Mouse (Mus musculus) liver, embryonic 13.5 days (tissue): ENCODE measurements around the gene Tbp. TPM values are rescaled to one million over a fixed set of nuclear protein-coding genes. Genes with fewer than 3 reads are reported as not detected.

ENCODE experiments used
- ATAC-seq: fragments of 200-750 bp; cut with Nextera tagmentation; 2 replicates; pipeline ENCODE4 v1.8.0; 2017; ENCODE audit warnings: low read depth, mild to moderate bottlenecking, moderate number of reproducible peaks, moderate library complexity
- DNase-seq: peaks from one replicate; pipeline ENCODE4 v3.0.0; 2022
- H3K27ac ChIP-seq: fragments of 300-500 bp; sonication (generic); 2 replicates; pipeline ENCODE4 v1.5.1; 2015; ENCODE audit warnings: moderate library complexity, mild to moderate bottlenecking, inconsistent platforms
- H3K27me3 ChIP-seq: fragments of 300-500 bp; sonication (generic); 2 replicates; pipeline ENCODE4 v1.6.1; 2015; ENCODE audit warnings: mild to moderate bottlenecking, inconsistent platforms
- H3K36me3 ChIP-seq: fragments of 300-500 bp; sonication (generic); 2 replicates; pipeline ENCODE4 v1.6.1; 2015; ENCODE audit warnings: mild to moderate bottlenecking, inconsistent platforms
- H3K4me1 ChIP-seq: fragments of 300-500 bp; sonication (generic); replicated peaks from 2 replicates; pipeline ENCODE4 v1.6.1; 2015; ENCODE audit warnings: inconsistent platforms
- H3K4me2 ChIP-seq: fragments of 300-500 bp; sonication (generic); 2 replicates; pipeline ENCODE4 v1.6.1; 2015; ENCODE audit warnings: inconsistent platforms, mild to moderate bottlenecking, moderate library complexity
- H3K4me3 ChIP-seq: fragments of 300-500 bp; sonication (generic); replicated peaks from 2 replicates; pipeline ENCODE4 v1.5.1; 2015; ENCODE audit warnings: mild to moderate bottlenecking, inconsistent platforms
- H3K9ac ChIP-seq: fragments of 300-500 bp; sonication (generic); 2 replicates; pipeline ENCODE4 v1.6.1; 2015; ENCODE audit warnings: mild to moderate bottlenecking, inconsistent platforms
- H3K9me3 ChIP-seq: fragments of 300-500 bp; sonication (generic); replicated peaks from 2 replicates; pipeline ENCODE4 v1.6.1; 2016; ENCODE audit warnings: inconsistent platforms
- WGBS: fragments of 180-500 bp; shearing (Covaris S2); methylation state at CpG from one replicate; pipeline ENCODE4 v1.1.7; 2015; ENCODE audit not compliant: insufficient replicate concordance; 5-methylcytosine and 5-hydroxymethylcytosine counted together
- polyA plus RNA-seq: library from polyadenylated mRNA; unstranded; fragments of >200 nt; fragmentation: Nextera tagmentation; extraction: Ambion mirVana; gene quantifications from 2 replicates; pipeline ENCODE4 v1.2.1, GENCODE M21; 2015

Gene Tbp
- polyA plus RNA-seq: 21.8 and 26.4 TPM in 2 replicates

GRCm38 (mm10) chr17:15499656-15500394 lies at the start of gene Tbp, which contains the start of gene Psmb1:
TSS of gene Tbp (plus strand) at chr17:15499888.
TSS of gene Psmb1 (minus strand) at chr17:15499751.
- peaks cover 45% of the 10 kb centered on the region for H3K4me1 ChIP-seq
- H3K4me3 ChIP-seq: peak within 1 kb of the TSS; percentile 94
- H3K9ac ChIP-seq: peak within 1 kb of the TSS; percentile 91
- H3K36me3 ChIP-seq: peaks cover 32% of the 10 kb centered on the region
- H3K27me3 ChIP-seq: no peaks in the 10 kb centered on the region
- DNase-seq (peak; percentile 93), ATAC-seq (peak; percentile 87)
- peak within 1 kb of the TSS; percentile 89 for H3K4me2 ChIP-seq
- WGBS: under 1% methylated on average over 63 of the region's 63 CpGs
- no peaks in the 10 kb centered on the region for H3K9me3 ChIP-seq
- peak within 1 kb of the TSS; percentile 77 for H3K27ac ChIP-seq

- Histone ChIP-seq H3K36me3 (no peaks in the 10 kb centered on the region), H3K4me2 (no peak overlapping the region), H3K27me3 (no peaks in the 10 kb centered on the region), H3K9ac (no peak overlapping the region), H3K9me3 (no peaks in the 10 kb centered on the region), H3K4me1 (no peaks in the 10 kb centered on the region), H3K4me3 (no peak overlapping the region), H3K27ac (no peak overlapping the region)
- no peak for DNase-seq
- no peak for ATAC-seq
- whole genome bisulfite sequencing: 59% methylated on average over 4 of the region's 4 CpGs
These were observed 44.5 kb upstream of the Tbp start for GRCm38 (mm10) chr17:15455203-15455602.

- Histone ChIP-seq H3K27me3 (no peaks in the 10 kb centered on the region), H3K4me2 (no peak overlapping the region), H3K4me3 (no peak overlapping the region), H3K9me3 (no peaks in the 10 kb centered on the region), H3K36me3 (no peaks in the 10 kb centered on the region), H3K4me1 (no peaks in the 10 kb centered on the region), H3K9ac (no peak overlapping the region), H3K27ac (no peak overlapping the region)
- WGBS: 53% methylated on average over 2 of the region's 2 CpGs
- no peak for ATAC-seq
- no peak for DNase-seq
These were observed 43.1 kb upstream of the Tbp start for GRCm38 (mm10) chr17:15456595-15456994.

GRCm38 (mm10) chr17:15459761-15460160 lies 39.9 kb upstream of the Tbp start:
- DNase-seq (no peak), ATAC-seq (no peak)
- Histone ChIP-seq H3K36me3 (no peaks in the 10 kb centered on the region), H3K4me2 (no peak overlapping the region), H3K27ac (no peak overlapping the region), H3K4me1 (peaks cover 8% of the 10 kb centered on the region; the same call in 1 of the 2 replicates), H3K9ac (no peak overlapping the region), H3K4me3 (no peak overlapping the region), H3K27me3 (no peaks in the 10 kb centered on the region), H3K9me3 (no peaks in the 10 kb centered on the region)
- WGBS: 74% methylated on average over 4 of the region's 4 CpGs

- no peaks in the 10 kb centered on the region for H3K9me3 ChIP-seq
- WGBS: 84% methylated on average over 6 of the region's 6 CpGs
- DNase-seq: no peak
- H3K36me3 ChIP-seq: peaks cover 3% of the 10 kb centered on the region
- peaks cover 8% of the 10 kb centered on the region; the same call in 1 of the 2 replicates for H3K4me1 ChIP-seq
- H3K9ac ChIP-seq: no peak overlapping the region
- H3K27ac ChIP-seq: no peak overlapping the region
- no peak overlapping the region for H3K4me3 ChIP-seq
- H3K4me2 ChIP-seq: no peak overlapping the region
- no peaks in the 10 kb centered on the region for H3K27me3 ChIP-seq
- ATAC-seq: no peak
These were observed 37.7 kb upstream of the Tbp start for GRCm38 (mm10) chr17:15461921-15462495.

GRCm38 (mm10) chr17:15467669-15468068 lies 32.0 kb upstream of the Tbp start:
- 17% methylated on average over 5 of the region's 5 CpGs for WGBS
- DNase-seq: peak; percentile 52
- peaks cover 43% of the 10 kb centered on the region for H3K36me3 ChIP-seq

GRCm38 (mm10) chr17:15472671-15473070 lies 27.0 kb upstream of the Tbp start:
- no peak overlapping the region for H3K27ac ChIP-seq
- no peaks in the 10 kb centered on the region for H3K27me3 ChIP-seq
- 79% methylated on average over 4 of the region's 4 CpGs for WGBS
- no peak overlapping the region for H3K4me2 ChIP-seq
- no peak overlapping the region for H3K9ac ChIP-seq
- no peak for ATAC-seq
- no peak overlapping the region for H3K4me3 ChIP-seq
- H3K4me1 ChIP-seq: no peaks in the 10 kb centered on the region
- H3K9me3 ChIP-seq: no peaks in the 10 kb centered on the region
- H3K36me3 ChIP-seq: peaks cover 83% of the 10 kb centered on the region
- no peak for DNase-seq

More at GRCm38 (mm10) chr17:15467669-15468068, 32.0 kb upstream of the Tbp start:
- Histone ChIP-seq H3K4me1 (peaks cover 5% of the 10 kb centered on the region; the same call in 1 of the 2 replicates), H3K27ac (no peak overlapping the region), H3K4me3 (no peak overlapping the region), H3K27me3 (no peaks in the 10 kb centered on the region), H3K9me3 (no peaks in the 10 kb centered on the region), H3K4me2 (no peak overlapping the region), H3K9ac (no peak overlapping the region)
- peak; percentile 60 for ATAC-seq

GRCm38 (mm10) chr17:15490542-15490941 lies 9.1 kb upstream of the Tbp start:
- Histone ChIP-seq H3K9ac (no peak overlapping the region), H3K27me3 (no peaks in the 10 kb centered on the region), H3K4me3 (no peak overlapping the region), H3K4me2 (no peak overlapping the region), H3K27ac (no peak overlapping the region), H3K9me3 (no peaks in the 10 kb centered on the region), H3K4me1 (peaks cover 9% of the 10 kb centered on the region), H3K36me3 (peaks cover 70% of the 10 kb centered on the region)
- no peak for ATAC-seq
- DNase-seq: no peak
- 83% methylated on average over 7 of the region's 7 CpGs for WGBS

- peaks cover 36% of the 10 kb centered on the region for H3K36me3 ChIP-seq
- no peaks in the 10 kb centered on the region for H3K27me3 ChIP-seq
- peaks cover 48% of the 10 kb centered on the region for H3K4me1 ChIP-seq
- DNase-seq: peak; percentile 89
- ATAC-seq: peak; percentile 94
- H3K27ac ChIP-seq: peak overlapping the region; percentile 93
- H3K9me3 ChIP-seq: no peaks in the 10 kb centered on the region
- H3K9ac ChIP-seq: peak overlapping the region; percentile 91
- peak overlapping the region; percentile 89 for H3K4me2 ChIP-seq
- H3K4me3 ChIP-seq: peak overlapping the region; percentile 94
- under 1% methylated on average over 50 of the region's 50 CpGs for WGBS
These were observed 1.6 kb upstream of the Tbp start for GRCm38 (mm10) chr17:15497882-15498752.

- DNase-seq (no peak), ATAC-seq (no peak)
- peaks cover 48% of the 10 kb centered on the region for H3K4me1 ChIP-seq
- H3K27me3 ChIP-seq: no peaks in the 10 kb centered on the region
- H3K36me3 ChIP-seq: peaks cover 32% of the 10 kb centered on the region
- H3K27ac ChIP-seq: peak overlapping the region; percentile 77
- H3K9ac ChIP-seq: peak overlapping the region; percentile 91
- 39% methylated on average over 7 of the region's 7 CpGs for WGBS
- H3K4me2 ChIP-seq: peak overlapping the region; percentile 89
- peak overlapping the region; percentile 94 for H3K4me3 ChIP-seq
- H3K9me3 ChIP-seq: no peaks in the 10 kb centered on the region
These were observed 955 bp upstream of the Tbp start for GRCm38 (mm10) chr17:15498753-15499113.

GRCm38 (mm10) chr17:15510694-15511093 lies 11.0 kb downstream of the Tbp start:
- Histone ChIP-seq H3K36me3 (peaks cover 91% of the 10 kb centered on the region), H3K9ac (no peak overlapping the region), H3K4me2 (no peak overlapping the region), H3K9me3 (no peaks in the 10 kb centered on the region), H3K27ac (no peak overlapping the region), H3K4me1 (no peaks in the 10 kb centered on the region), H3K4me3 (no peak overlapping the region), H3K27me3 (no peaks in the 10 kb centered on the region)
- DNase-seq (no peak), ATAC-seq (no peak)
- 73% methylated on average over 2 of the region's 2 CpGs for WGBS
